Mouse (Mus musculus) embryonic facial prominence, embryonic 13.5 days (tissue): ENCODE measurements around the gene Sgca. TPM values are rescaled to one million over a fixed set of nuclear protein-coding genes. Genes with fewer than 3 reads are reported as not detected.

ENCODE experiments used
- ATAC-seq: fragments of 200-750 bp; cut with Nextera tagmentation; 2 replicates; pipeline ENCODE4 v1.8.0; 2017; ENCODE audit warnings: low read depth; ENCODE audit not compliant: insufficient number of reproducible peaks, insufficient read depth, low FRiP score, low TSS enrichment
- H3K27ac ChIP-seq: fragments of 300-500 bp; sonication (generic); 2 replicates; pipeline ENCODE4 v1.5.1; 2015; ENCODE audit warnings: moderate library complexity, mild to moderate bottlenecking, inconsistent platforms
- H3K27me3 ChIP-seq: fragments of 300-500 bp; sonication (generic); 2 replicates; pipeline ENCODE4 v1.6.1; 2015; ENCODE audit warnings: mild to moderate bottlenecking, inconsistent platforms
- H3K36me3 ChIP-seq: fragments of 300-500 bp; sonication (generic); 2 replicates; pipeline ENCODE4 v1.6.1; 2015; ENCODE audit warnings: mild to moderate bottlenecking, inconsistent platforms
- H3K4me1 ChIP-seq: fragments of 300-500 bp; sonication (generic); 2 replicates; pipeline ENCODE4 v1.6.1; 2015; ENCODE audit warnings: inconsistent platforms
- H3K4me2 ChIP-seq: fragments of 300-500 bp; sonication (generic); 2 replicates; pipeline ENCODE4 v1.6.1; 2015; ENCODE audit warnings: moderate library complexity, mild to moderate bottlenecking, inconsistent platforms
- H3K4me3 ChIP-seq: fragments of 300-500 bp; sonication (generic); 2 replicates; pipeline ENCODE4 v1.5.1; 2015; ENCODE audit warnings: mild to moderate bottlenecking, inconsistent platforms
- H3K9ac ChIP-seq: fragments of 300-500 bp; sonication (generic); 2 replicates; pipeline ENCODE4 v1.6.1; 2015; ENCODE audit warnings: mild to moderate bottlenecking, inconsistent platforms
- H3K9me3 ChIP-seq: fragments of 300-500 bp; sonication (generic); 2 replicates; pipeline ENCODE4 v1.6.1; 2016; ENCODE audit warnings: inconsistent platforms
- WGBS: fragments of 180-500 bp; shearing (Covaris S2); methylation state at CpG from one replicate; pipeline ENCODE4 v1.1.7; 2015; ENCODE audit warnings: mixed read lengths; 5-methylcytosine and 5-hydroxymethylcytosine counted together
- polyA plus RNA-seq: library from polyadenylated mRNA; unstranded; fragments of >200 nt; fragmentation: Nextera tagmentation; extraction: Ambion mirVana; gene quantifications from 2 replicates; pipeline ENCODE4 v1.2.1, GENCODE M21; 2015

The Sgca gene
- polyA plus RNA-seq, 1 experiment from 2014 or later: 1.1 TPM

DNA sequence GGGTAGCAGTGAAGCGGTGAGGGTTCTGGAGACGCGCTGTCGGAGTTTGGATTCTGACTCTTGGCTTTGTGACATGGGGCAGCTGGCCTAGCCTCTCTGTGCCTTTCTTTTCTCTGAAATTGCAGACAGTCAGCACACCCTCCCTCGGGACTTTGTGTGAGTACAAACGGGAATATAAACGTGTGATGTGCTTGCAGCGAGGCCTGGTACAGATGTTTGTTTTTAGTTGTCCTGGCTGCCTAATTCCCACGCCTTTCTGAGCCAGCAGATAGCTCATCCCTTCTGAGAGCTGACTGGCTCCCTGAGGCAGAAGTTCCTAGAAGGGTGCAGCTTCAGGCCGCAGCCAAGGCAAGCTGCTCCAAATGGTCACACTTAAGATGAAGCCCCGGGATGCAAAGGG is 49.7 kb downstream of the Sgca start:
- H3K36me3 ChIP-seq: no peaks in the 10 kb centered on the region
- H3K4me1 ChIP-seq: peaks cover 47% of the 10 kb centered on the region
- H3K27me3 ChIP-seq: no peaks in the 10 kb centered on the region
- no peaks in the 10 kb centered on the region for H3K9me3 ChIP-seq
- 63% methylated on average over 11 of the region's 11 CpGs for WGBS
- H3K9ac ChIP-seq: no peak overlapping the region
- no peak overlapping the region for H3K27ac ChIP-seq
- no peak overlapping the region for H3K4me3 ChIP-seq
- ATAC-seq: no peak
- H3K4me2 ChIP-seq: no peak overlapping the region

DNA sequence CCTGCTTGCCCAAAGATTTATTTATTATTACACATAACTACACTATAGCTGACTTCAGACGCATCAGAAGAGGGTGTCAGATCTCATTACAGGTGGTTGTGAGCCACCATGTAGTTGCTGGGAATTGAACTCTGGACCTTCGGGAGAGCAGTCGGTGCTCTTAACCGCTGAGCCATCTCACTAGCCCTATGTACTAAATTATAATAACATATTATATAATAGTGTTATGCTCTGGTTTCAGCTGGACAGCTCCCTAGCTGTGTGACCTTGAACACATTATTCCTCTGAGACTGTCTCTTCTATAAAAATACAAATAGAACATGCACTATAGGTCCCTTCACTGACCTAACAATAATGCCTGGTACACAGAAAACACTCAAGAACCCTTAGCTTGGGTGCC is 51.1 kb downstream of the Sgca start:
- no peak for ATAC-seq
- Histone ChIP-seq H3K36me3 (no peaks in the 10 kb centered on the region), H3K9ac (no peak overlapping the region), H3K27ac (no peak overlapping the region), H3K27me3 (no peaks in the 10 kb centered on the region), H3K4me2 (no peak overlapping the region), H3K4me1 (peaks cover 44% of the 10 kb centered on the region), H3K4me3 (no peak overlapping the region), H3K9me3 (no peaks in the 10 kb centered on the region)
- WGBS: 94% methylated on average over 4 of the region's 4 CpGs

GRCm38 (mm10) chr11:94920996-94921401 is 55.1 kb downstream of the Sgca start:
- 34% methylated on average over 6 of the region's 6 CpGs for WGBS
- peaks cover 22% of the 10 kb centered on the region for H3K4me1 ChIP-seq
- no peaks in the 10 kb centered on the region for H3K27me3 ChIP-seq
- H3K4me3 ChIP-seq: no peak overlapping the region
- H3K9me3 ChIP-seq: no peaks in the 10 kb centered on the region
- H3K4me2 ChIP-seq: no peak overlapping the region
- no peak for ATAC-seq
- H3K27ac ChIP-seq: no peak overlapping the region
- H3K9ac ChIP-seq: no peak overlapping the region
- no peaks in the 10 kb centered on the region for H3K36me3 ChIP-seq

GRCm38 (mm10) chr11:94917717-94918116 is 58.4 kb downstream of the Sgca start:
- no peaks in the 10 kb centered on the region for H3K36me3 ChIP-seq
- H3K9me3 ChIP-seq: no peaks in the 10 kb centered on the region
- H3K27ac ChIP-seq: peak overlapping the region; percentile 73; the same call in 1 of the 2 replicates
- H3K27me3 ChIP-seq: no peaks in the 10 kb centered on the region
- H3K9ac ChIP-seq: no peak overlapping the region
- WGBS: 62% methylated on average over 6 of the region's 6 CpGs
- no peak overlapping the region for H3K4me2 ChIP-seq
- no peak; the same call in 1 of the 2 replicates for ATAC-seq
- peaks cover 34% of the 10 kb centered on the region for H3K4me1 ChIP-seq
- H3K4me3 ChIP-seq: no peak overlapping the region

DNA sequence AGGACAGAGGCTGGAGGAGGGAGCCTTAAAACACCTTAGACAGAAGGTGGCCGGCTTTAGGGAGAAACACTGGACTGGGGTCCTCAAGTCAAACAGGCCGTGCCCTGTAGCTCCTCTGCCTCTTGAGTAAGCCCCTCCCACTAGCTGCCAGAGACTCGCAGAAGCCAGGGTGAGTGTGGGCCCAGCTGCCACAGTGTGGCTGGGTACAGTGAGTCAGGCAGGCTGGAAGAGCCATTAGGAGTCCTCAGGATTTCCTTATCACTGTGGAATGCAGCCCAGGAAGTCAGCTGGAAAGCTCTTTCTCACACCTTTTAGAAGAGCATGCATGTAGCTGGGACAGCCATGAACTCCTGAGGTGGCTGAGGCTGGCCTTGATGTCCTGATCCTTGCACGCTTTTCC is 59.6 kb downstream of the Sgca start:
- Histone ChIP-seq H3K36me3 (no peaks in the 10 kb centered on the region), H3K4me1 (peaks cover 34% of the 10 kb centered on the region), H3K27me3 (no peaks in the 10 kb centered on the region), H3K27ac (peak overlapping the region; percentile 73), H3K4me2 (no peak overlapping the region), H3K4me3 (no peak overlapping the region), H3K9ac (no peak overlapping the region), H3K9me3 (no peaks in the 10 kb centered on the region)
- 29% methylated on average over 4 of the region's 4 CpGs for WGBS
- no peak for ATAC-seq

- no peak for ATAC-seq
Measured at GRCm38 (mm10) chr11:94915675-94916403, 60.3 kb downstream of the Sgca start.

DNA sequence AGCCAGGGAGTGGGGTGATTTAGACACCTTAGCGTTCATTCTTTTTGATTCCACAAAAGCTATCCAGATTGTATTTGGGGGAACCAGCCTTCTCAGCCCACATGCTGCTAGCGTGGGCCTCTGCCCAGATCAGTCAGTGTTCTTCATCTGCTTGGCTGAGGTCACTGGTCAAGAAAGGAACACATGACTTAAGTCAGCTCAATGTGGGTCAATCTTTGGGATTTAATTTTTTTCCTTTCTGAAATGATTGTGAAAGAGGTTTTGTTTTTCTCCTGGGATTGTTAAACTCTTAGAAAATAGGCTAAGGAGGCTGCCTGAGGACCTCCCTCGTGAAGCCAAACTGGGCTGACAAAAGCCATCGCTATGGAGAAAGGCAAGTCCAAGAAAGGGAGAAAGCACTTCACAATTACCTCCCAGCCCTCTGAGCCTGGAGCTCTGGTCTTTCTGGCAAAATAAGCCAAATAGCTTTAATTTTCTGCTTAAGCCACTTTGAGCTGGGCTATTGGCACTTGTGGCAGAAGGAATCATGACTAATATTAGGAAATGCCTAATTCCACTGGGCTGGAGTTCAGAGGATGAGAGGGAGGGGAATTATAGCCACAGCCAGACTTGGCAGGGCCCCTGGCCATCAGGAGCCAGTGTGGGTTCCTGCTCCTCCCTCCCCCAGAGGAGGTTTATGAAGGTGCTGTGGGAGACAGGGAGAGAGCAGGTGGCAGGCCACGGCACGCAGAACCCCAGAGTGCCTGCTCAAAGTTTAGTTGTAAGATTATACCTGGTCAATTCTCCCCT is 62.6 kb downstream of the Sgca start:
- 69% methylated on average over 6 of the region's 6 CpGs for WGBS
- no peak overlapping the region for H3K4me3 ChIP-seq
- H3K9ac ChIP-seq: 0 out of 2 replicates have a peak overlapping the region, but pooled peaks have one; percentile 0
- no peak for ATAC-seq
- no peak overlapping the region for H3K27ac ChIP-seq
- H3K36me3 ChIP-seq: no peaks in the 10 kb centered on the region
- H3K27me3 ChIP-seq: no peaks in the 10 kb centered on the region
- no peaks in the 10 kb centered on the region for H3K9me3 ChIP-seq
- H3K4me1 ChIP-seq: peaks cover 27% of the 10 kb centered on the region
- no peak overlapping the region for H3K4me2 ChIP-seq

More at GRCm38 (mm10) chr11:94915675-94916403, 60.3 kb downstream of the Sgca start:
- no peak overlapping the region for H3K4me3 ChIP-seq
- peaks cover 31% of the 10 kb centered on the region for H3K4me1 ChIP-seq
- 23% methylated on average over 13 of the region's 16 CpGs for WGBS
- H3K36me3 ChIP-seq: no peaks in the 10 kb centered on the region
- H3K27ac ChIP-seq: peak overlapping the region; percentile 73
- no peaks in the 10 kb centered on the region for H3K27me3 ChIP-seq
- no peak overlapping the region for H3K9ac ChIP-seq
- no peaks in the 10 kb centered on the region for H3K9me3 ChIP-seq
- no peak overlapping the region for H3K4me2 ChIP-seq

Other genes starting within 250 kb of the Sgca start
- 0.52 TPM in 1 of 2 replicates, not detected in the other for gene Cdc34b, start 234.5 kb downstream of the Sgca start, polyA plus RNA-seq
- gene Tmem92, start 193.6 kb downstream of the Sgca start, polyA plus RNA-seq: not detected in 2 replicates
- 1,060 and 1,259 TPM in 2 replicates for gene Col1a1, start 40.1 kb downstream of the Sgca start, polyA plus RNA-seq
- gene Hils1, start 8.7 kb downstream of the Sgca start, polyA plus RNA-seq: not detected in 2 replicates
- 13.2 and 13.5 TPM in 2 replicates for gene Ppp1r9b, start 14.7 kb upstream of the Sgca start, polyA plus RNA-seq
- gene Samd14, start 33.6 kb upstream of the Sgca start, polyA plus RNA-seq: 36.2 and 36.8 TPM in 2 replicates
- 33.2 and 33.7 TPM in 2 replicates for gene Pdk2, start 65.0 kb upstream of the Sgca start, polyA plus RNA-seq
- 7.0 and 9.2 TPM in 2 replicates for gene Itga3, start 100.5 kb upstream of the Sgca start, polyA plus RNA-seq
- 21.5 and 30.8 TPM in 2 replicates for gene Dlx3, start 143.8 kb upstream of the Sgca start, polyA plus RNA-seq
- 3.0 and 3.8 TPM in 2 replicates for gene Dlx4, start 169.9 kb upstream of the Sgca start, polyA plus RNA-seq